Mouse (Mus musculus) yolk sac, embryonic 10.5 days (tissue): ENCODE measurements around the gene Dnah11.

Experiments
- DNase-seq: peaks from one replicate; pipeline ENCODE4 v3.0.0-alpha.2; 2017; ENCODE audit warnings: low spot score

Dnah11 gene

DNA sequence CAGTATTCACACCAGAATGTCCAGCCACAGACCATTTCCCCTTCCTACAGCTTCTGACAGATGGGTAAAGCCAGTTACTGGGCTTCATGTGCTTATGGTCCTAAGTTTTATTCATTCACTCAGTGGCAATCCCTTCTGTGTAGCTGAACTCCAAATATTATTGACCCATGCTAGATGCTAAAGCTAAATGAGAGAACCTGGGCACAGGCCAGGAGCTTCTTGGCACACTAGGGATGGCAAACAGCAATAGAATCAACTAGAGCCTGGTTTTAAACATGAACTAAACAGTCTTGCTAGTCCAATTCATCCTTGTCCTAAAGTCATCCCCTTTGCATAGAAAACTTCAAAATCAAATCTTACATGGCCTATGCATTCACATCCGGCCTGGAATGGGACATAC is 113.6 kb downstream of the Dnah11 start:
- no peak for DNase-seq

DNA sequence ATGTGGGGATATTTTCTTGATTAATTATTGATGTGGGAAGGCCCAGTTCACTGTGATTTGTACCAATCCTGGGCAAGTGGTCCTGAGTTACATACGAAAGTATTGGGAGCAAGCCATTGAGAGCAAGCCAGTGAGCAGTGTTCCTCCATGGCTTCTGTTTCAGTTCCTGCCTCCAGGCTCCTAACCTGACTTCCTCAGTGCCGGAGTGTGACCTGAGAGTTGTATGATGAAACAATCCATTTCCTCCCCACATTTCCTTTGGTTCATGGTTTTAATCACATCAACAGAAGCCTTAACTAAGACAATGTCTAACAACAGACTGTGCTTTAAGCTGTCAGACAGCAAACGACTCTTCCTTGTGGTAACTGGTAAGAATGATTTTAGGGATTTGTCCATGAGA is 114.0 kb downstream of the Dnah11 start:
- no peak for DNase-seq

GRCm38 (mm10) chr12:118084134-118084533 is 114.7 kb downstream of the Dnah11 start:
- no peak for DNase-seq

DNA sequence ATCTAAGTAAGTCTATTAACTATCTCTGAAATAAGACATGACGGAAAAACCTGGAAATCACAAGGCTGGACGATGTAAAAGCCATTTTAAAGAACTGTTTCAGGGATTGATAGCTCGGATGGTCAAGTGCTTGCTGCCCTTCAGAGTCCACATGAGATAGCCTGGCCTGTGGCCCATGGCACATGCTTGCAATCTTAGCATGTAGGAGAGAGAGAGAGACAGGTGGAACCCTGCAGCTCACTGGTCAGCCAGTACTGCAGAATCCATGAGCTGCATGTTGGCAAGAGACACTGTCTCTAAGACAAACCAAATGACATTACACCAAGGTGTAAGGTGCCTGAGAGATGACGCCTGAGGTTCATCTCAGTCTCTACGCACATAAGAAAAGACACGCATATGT is 118.4 kb downstream of the Dnah11 start:
- DNase-seq: no peak

GRCm38 (mm10) chr12:118078434-118078989 is 120.3 kb downstream of the Dnah11 start:
- DNase-seq: no peak

GRCm38 (mm10) chr12:118076802-118077201 is 122.0 kb downstream of the Dnah11 start:
- no peak for DNase-seq

DNA sequence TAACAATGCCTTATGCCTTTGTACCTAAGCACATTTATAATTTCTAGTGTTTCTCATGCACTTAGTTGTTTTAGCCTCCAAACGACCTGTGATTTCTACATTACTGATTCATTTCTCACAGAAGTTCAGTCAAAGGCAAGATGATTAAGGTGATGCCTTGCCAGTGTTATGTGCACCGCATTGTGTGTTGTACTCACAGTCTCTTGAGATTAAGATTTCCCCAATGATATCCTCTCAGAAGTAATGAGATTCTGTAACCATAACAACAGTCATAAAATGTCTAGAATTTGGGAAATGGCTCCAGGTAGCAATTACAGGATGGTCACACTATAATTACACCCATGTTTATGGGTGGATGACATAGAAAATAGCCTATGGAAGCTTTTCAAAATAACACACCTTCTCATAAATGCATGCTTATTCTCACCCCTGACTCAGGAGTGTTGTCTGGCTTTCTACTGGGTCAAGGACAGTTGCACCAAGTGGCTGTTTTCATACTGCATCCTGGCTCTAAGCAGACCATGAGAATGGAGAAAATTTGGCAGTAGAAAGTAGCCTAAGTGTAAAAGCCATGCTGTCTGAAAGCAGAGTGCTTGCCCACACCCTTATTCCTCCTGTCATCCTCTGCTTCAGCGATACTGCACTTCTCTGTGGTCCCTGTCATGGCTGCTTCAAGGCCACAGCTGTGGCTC is 126.5 kb downstream of the Dnah11 start:
- DNase-seq: no peak

- no peak for DNase-seq
Measured at GRCm38 (mm10) chr12:118071667-118072066, 127.2 kb downstream of the Dnah11 start.

GRCm38 (mm10) chr12:118068785-118069184 is 130.1 kb downstream of the Dnah11 start:
- no peak for DNase-seq

GRCm38 (mm10) chr12:118062343-118062742 is 136.5 kb downstream of the Dnah11 start:
- DNase-seq: no peak

DNA sequence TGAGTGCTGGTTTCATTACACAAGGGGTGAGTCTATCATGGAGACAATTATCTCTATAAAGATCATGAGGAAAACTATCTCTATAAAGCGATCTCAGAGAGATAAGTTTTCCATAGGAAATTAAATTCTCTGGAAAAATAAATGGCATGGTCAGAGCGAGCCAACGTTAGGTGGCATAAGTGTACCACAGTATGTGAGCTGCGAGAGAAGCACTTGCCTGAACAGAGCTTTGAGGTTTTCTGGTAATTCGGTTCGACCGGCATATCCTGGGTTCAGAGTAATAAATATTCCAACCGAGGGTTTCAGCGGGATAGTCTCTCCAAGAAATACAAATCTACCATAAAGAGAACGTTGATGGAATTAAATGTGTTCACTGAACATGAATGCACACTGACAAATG is 142.0 kb downstream of the Dnah11 start:
- DNase-seq: no peak

GRCm38 (mm10) chr12:118045381-118045780 is 153.5 kb downstream of the Dnah11 start:
- no peak for DNase-seq

DNA sequence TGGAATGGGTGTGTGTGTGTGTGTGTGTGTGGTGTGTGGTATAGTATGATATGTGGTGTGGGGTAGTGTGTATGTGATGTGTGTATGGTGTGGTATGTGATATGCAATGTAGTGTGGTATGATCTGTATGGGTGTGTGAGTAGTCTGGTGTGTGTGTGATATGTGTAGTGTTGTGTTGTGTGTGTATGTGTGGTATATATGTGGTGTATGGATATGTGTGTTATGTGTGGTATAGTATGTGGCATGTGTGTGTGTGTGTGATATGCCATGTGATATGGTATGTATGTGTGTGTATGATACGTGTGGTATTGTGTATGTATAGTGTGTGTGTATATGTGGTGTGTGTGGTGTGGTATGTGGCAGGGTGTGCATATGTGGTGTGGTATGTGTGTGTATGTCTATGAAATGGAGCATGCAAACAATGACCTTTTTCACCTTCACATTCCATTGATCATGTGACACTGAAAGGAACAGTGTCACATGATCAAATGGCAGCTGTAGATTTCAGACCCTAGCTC is 155.7 kb downstream of the Dnah11 start:
- no peak for DNase-seq

DNA sequence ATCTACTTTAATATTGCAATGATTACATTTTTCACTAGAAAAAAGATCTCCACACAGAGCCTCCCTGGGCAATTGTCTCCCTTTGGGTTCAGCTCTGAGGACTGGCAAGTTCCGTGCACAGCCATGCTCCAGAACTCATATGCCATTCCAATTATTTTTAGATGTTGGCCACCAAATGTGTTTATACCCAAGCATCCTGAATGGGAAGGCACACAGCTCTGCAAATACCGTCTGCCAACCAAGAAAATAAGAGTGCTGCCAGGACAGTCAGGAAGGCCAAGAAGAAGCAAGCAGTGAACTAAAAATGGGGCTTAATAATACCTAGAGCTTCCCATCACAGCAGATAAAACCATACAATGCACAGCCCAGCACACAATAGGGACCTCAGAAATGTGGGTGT is 156.6 kb downstream of the Dnah11 start:
- no peak for DNase-seq

- no peak for DNase-seq
Measured at GRCm38 (mm10) chr12:118034990-118035389, 163.9 kb downstream of the Dnah11 start.

GRCm38 (mm10) chr12:118025771-118026170 is 173.1 kb downstream of the Dnah11 start:
- no peak for DNase-seq

DNA sequence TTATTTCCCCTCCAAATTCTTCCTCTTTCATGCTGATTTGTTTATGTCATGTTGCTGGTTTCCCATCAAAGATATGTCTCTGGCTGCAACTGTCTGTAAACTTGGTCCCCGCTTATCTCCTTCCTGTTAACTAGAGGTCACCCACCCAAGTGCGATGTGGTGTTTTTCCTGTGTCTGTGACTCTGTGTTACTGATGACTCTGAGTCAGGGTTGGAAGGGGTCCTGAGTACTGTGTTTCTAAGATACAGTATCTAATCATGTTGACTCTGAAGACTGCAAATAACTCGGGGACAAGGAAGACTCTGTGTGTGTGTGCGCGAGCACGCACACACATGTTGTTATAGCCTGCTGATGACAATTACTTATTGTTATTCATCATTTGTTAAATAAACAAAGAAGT is 179.9 kb downstream of the Dnah11 start:
- no peak for DNase-seq

- no peak for DNase-seq
Measured at GRCm38 (mm10) chr12:118013872-118014271, 185.0 kb downstream of the Dnah11 start.

- DNase-seq: no peak
Measured at GRCm38 (mm10) chr12:118011921-118012320, 186.9 kb downstream of the Dnah11 start.

GRCm38 (mm10) chr12:117994938-117995337 is 203.9 kb downstream of the Dnah11 start:
- DNase-seq: no peak

GRCm38 (mm10) chr12:117993499-117993898 is 205.3 kb downstream of the Dnah11 start:
- DNase-seq: peak; percentile 76

DNA sequence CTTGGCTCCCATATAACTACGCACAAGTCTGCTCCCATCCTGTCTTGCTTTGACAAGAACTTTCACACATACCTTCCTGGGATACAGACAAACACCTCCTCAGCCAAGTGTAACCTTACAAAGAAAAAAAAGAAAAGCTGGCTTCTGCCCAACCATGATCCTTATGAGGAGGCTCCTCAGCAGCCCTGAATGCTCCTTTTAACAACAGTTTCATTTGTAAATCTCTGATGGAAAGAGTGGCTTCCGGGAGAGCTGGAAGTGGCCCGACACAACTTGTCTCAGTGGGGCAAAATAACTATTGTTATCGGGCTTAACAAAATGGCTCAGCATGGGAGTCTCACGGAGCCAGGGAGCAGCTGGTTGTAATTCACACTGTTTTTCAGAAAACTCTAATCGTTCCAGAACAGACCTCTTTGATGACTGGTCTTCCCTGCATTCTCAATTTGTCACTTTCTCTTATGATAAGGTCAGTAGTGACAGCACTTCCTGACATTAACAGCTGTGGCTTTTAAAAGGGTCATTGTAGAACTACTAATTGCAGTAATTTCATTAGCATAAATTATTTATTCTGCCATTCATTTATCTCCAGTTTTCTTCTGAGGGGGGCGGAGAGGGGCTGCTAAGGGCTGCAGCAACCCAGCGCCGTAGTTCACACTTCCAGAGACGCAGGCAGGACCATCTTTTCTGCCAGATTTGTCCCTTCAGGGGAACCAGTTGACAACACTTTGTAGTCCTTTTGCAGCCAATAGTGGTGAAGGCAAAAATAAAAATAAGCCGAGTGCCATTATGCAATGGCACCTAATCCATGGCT is 209.6 kb downstream of the Dnah11 start:
- no peak for DNase-seq

DNA sequence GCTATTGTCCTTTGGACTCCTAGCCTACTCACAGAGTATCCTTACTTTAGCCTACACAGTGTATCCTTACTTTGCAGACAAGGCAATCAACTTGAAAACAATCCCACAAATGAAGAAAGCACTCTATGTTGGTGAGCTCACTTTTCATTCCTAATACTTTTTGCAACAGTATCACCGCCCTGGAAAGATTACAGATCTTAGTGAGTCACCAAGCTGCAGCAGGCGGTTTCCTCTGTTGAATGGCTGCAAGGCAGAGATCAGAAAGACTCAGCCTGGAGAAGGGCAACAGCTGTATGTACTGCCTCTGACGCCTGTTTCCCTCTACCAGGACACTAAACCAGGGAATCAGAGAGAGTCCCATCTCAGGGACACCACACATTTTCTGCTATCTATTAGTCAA is 218.5 kb downstream of the Dnah11 start:
- no peak for DNase-seq
